ENCODE assay signal across 11 mouse cellular contexts in genomic region chr7:47000644-47000983, GRCm38 (mm10). TPM values are rescaled to one million over a fixed set of nuclear protein-coding genes. Genes with fewer than 3 reads are reported as not detected.
DNase-seq lines count a peak whose midpoint lies in the region; ATAC-seq and TF ChIP-seq lines count a peak whose summit lies in the region.
"Had no signal": no experiment of that assay in that cellular context is flagged by ENCODE, and none has a peak within 500 bp of the region (broad histone marks: within the 10 kb centered on the region; RNA-seq: fewer than 3 reads in every experiment).

No protein-coding gene starts in this region.

- no peak for DNase-seq in heart, adult 18-20 months
- DNase-seq in NIH3T3 (ENCODE audit: low read depth): peak; percentile 74
- DNase-seq in hindbrain, embryonic 14.5 days (ENCODE audit: low spot score): no peak
- DNase-seq in lung, postnatal 25 days (ENCODE audit: low spot score): peak; percentile 62
- DNase-seq in cerebellum, adult 2 months: no peak
- no peak for DNase-seq in urinary bladder, adult 2 months (ENCODE audit: low spot score)
- DNase-seq in ovary, adult 18-20 months (ENCODE audit: low spot score): no peak

- H3K9me3 ChIP-seq in heart, embryonic 12.5 days (replicated peaks): no peaks in the 10 kb centered on the region
- no peaks in the 10 kb centered on the region for H3K9me3 ChIP-seq in hindbrain, embryonic 14.5 days (ENCODE audit: control insufficient read depth, low read length)

- WGBS in heart, embryonic 12.5 days: 66% methylated on average over 3 of the region's 3 CpGs
- 45% methylated on average over 3 of the region's 3 CpGs for WGBS in hindbrain, embryonic 14.5 days
- whole genome bisulfite sequencing in cerebellum, adult 2 months: 30% methylated on average over 3 of the region's 3 CpGs

- no peak overlapping the region for H3K4me3 ChIP-seq in heart, embryonic 12.5 days
- no peak overlapping the region for H3K4me3 ChIP-seq in hindbrain, embryonic 14.5 days (replicated peaks; ENCODE audit: low read length)
- no peak overlapping the region for H3K4me3 ChIP-seq in cerebellum, adult 2 months (replicated peaks; ENCODE audit: insufficient read depth, low read depth, low read length)

- no peak for TF ChIP-seq POLR2A in cerebellum, adult 2 months (IDR thresholded peaks at IDR 0.05; ENCODE audit: borderline replicate concordance, insufficient read depth, low read length)

- peaks cover 60% of the 10 kb centered on the region for H3K4me1 ChIP-seq in heart, embryonic 12.5 days (replicated peaks)
- H3K4me1 ChIP-seq in hindbrain, embryonic 14.5 days (replicated peaks; ENCODE audit: control insufficient read depth, insufficient read depth, low read length): peaks cover 28% of the 10 kb centered on the region; the same call in 1 of the 2 replicates
- peaks cover 29% of the 10 kb centered on the region for H3K4me1 ChIP-seq in cerebellum, adult 2 months (ENCODE audit: control insufficient read depth, insufficient read depth, low read length)

- H3K27ac ChIP-seq in heart, embryonic 12.5 days (ENCODE audit: poor library complexity, severe bottlenecking): peak overlapping the region; percentile 33
- H3K27ac ChIP-seq in hindbrain, embryonic 14.5 days: no peak overlapping the region
- H3K27ac ChIP-seq in cerebellum, adult 2 months (ENCODE audit: insufficient read depth, low read length): no peak overlapping the region

- H3K27me3 ChIP-seq in heart, embryonic 12.5 days (replicated peaks): no peaks in the 10 kb centered on the region
- no peaks in the 10 kb centered on the region for H3K27me3 ChIP-seq in hindbrain, embryonic 14.5 days (ENCODE audit: control insufficient read depth, insufficient read depth, low read length)
- H3K27me3 ChIP-seq in cerebellum, adult 2 months (ENCODE audit: control insufficient read depth, insufficient read depth, low read length): no peaks in the 10 kb centered on the region

- no peak overlapping the region for H3K4me2 ChIP-seq in heart, embryonic 12.5 days
- no peak overlapping the region for H3K4me2 ChIP-seq in hindbrain, embryonic 14.5 days (replicated peaks)

- ATAC-seq in heart, embryonic 12.5 days (ENCODE audit: insufficient number of reproducible peaks, low FRiP score): peak; percentile 83
- peak; percentile 79; the same call in 1 of the 2 replicates for ATAC-seq in hindbrain, embryonic 14.5 days (ENCODE audit: low FRiP score)

- peaks cover 38% of the 10 kb centered on the region for H3K36me3 ChIP-seq in heart, embryonic 12.5 days
- peaks cover 34% of the 10 kb centered on the region for H3K36me3 ChIP-seq in hindbrain, embryonic 14.5 days (replicated peaks; ENCODE audit: control insufficient read depth, insufficient read depth)

- H3K9ac ChIP-seq in heart, embryonic 12.5 days: no peak overlapping the region
- no peak overlapping the region for H3K9ac ChIP-seq in hindbrain, embryonic 14.5 days

- no peak for TF ChIP-seq CTCF in cerebellum, adult 2 months (IDR thresholded peaks at IDR 0.05; ENCODE audit: borderline replicate concordance, insufficient read depth, low read depth, low read length)

RNA-seq across cellular contexts. Expression of gene Spty2d1, which starts 7.6 kb away (rescaled TPM):
- 19.4 and 19.8 TPM in 2 replicates for polyA plus RNA-seq in heart, embryonic 12.5 days (2016; fragmentation: Nextera tagmentation; extraction: Ambion mirVana)
- 1 to 10 TPM; 7.4 to 7.7 TPM for total RNA-seq in heart, adult 18-20 months (2021)
- polyA plus RNA-seq in hindbrain, embryonic 14.5 days (2014; fragmentation: Nextera tagmentation; extraction: Ambion mirVana): 7.7 and 8.0 TPM in 2 replicates
- 11.2 and 11.3 TPM in 2 replicates for polyA plus RNA-seq in cerebellum, adult 2 months (2012; rRNA removed)
- polyA plus RNA-seq in urinary bladder, adult 2 months (2012; rRNA removed): 11.5 and 11.7 TPM in 2 replicates

RNA-seq across cellular contexts. Expression of gene Gm9999, which starts 17.2 kb away (rescaled TPM):
- polyA plus RNA-seq in heart, embryonic 12.5 days (2016; fragmentation: Nextera tagmentation; extraction: Ambion mirVana): not detected in 2 replicates
- not detected for total RNA-seq in heart, adult 18-20 months (2021)
- polyA plus RNA-seq in hindbrain, embryonic 14.5 days (2014; fragmentation: Nextera tagmentation; extraction: Ambion mirVana): not detected in 2 replicates
- not detected in 2 replicates for polyA plus RNA-seq in cerebellum, adult 2 months (2012; rRNA removed)
- not detected in 2 replicates for polyA plus RNA-seq in urinary bladder, adult 2 months (2012; rRNA removed)
- total RNA-seq: common myeloid progenitor, adult 5-6 weeks; ES-E14; neutrophil, adult 5-6 weeks had no signal

RNA-seq across cellular contexts. Expression of gene Uevld, which starts 42.3 kb away (rescaled TPM):
- 10.0 TPM in 2 replicates for polyA plus RNA-seq in heart, embryonic 12.5 days (2016; fragmentation: Nextera tagmentation; extraction: Ambion mirVana)
- total RNA-seq in heart, adult 18-20 months (2021): 10 to 100 TPM; 11.1 to 13.5 TPM
- 5.3 and 5.6 TPM in 2 replicates for polyA plus RNA-seq in hindbrain, embryonic 14.5 days (2014; fragmentation: Nextera tagmentation; extraction: Ambion mirVana)
- 7.4 and 8.0 TPM in 2 replicates for polyA plus RNA-seq in cerebellum, adult 2 months (2012; rRNA removed)
- polyA plus RNA-seq in urinary bladder, adult 2 months (2012; rRNA removed): 11.7 and 12.0 TPM in 2 replicates

RNA-seq across cellular contexts. Expression of gene Tmem86a, which starts 49.8 kb away (rescaled TPM):
- 19.2 and 22.0 TPM in 2 replicates for polyA plus RNA-seq in heart, embryonic 12.5 days (2016; fragmentation: Nextera tagmentation; extraction: Ambion mirVana)
- 10 to 100 TPM; 19.7 to 20.8 TPM for total RNA-seq in heart, adult 18-20 months (2021)
- polyA plus RNA-seq in hindbrain, embryonic 14.5 days (2014; fragmentation: Nextera tagmentation; extraction: Ambion mirVana): 21.0 and 22.1 TPM in 2 replicates
- polyA plus RNA-seq in cerebellum, adult 2 months (2012; rRNA removed): 18.1 and 19.0 TPM in 2 replicates
- polyA plus RNA-seq in urinary bladder, adult 2 months (2012; rRNA removed): 15.5 and 23.6 TPM in 2 replicates

Comparison
In these comparisons a context has a peak if more than half of its experiments do, and no peak if none do; other contexts are left out.
1. DNase-seq: peak in NIH3T3 (single experiment) and lung, postnatal 25 days (single experiment); none in heart, adult 18-20 months (0 of 2), hindbrain, embryonic 14.5 days (single experiment), cerebellum, adult 2 months (0 of 2), urinary bladder, adult 2 months (single experiment) and ovary, adult 18-20 months (single experiment).